18 mouse cellular contexts compared by ENCODE assay signal in the genomic region with DNA sequence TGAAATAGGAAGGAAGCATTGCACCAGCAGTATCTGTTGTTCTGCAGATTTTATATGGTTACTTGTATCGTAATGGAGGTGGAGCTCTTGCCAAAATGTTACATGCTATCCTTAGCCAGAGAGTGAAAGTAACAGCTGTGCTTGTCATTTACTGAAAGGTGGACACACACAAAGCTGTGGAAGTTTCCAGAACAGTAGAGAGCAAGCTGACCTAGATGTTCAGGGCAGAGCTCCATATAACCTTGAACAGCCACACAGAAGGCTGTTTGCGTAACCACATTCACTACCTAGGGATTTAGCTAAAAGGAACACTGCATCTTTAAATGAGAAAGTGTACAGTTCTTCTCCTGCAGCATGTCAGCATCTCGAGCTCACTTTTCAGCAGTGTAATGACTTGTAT. TPM values are rescaled to one million over a fixed set of nuclear protein-coding genes. Genes with fewer than 3 reads are reported as not detected.
DNase-seq lines count a peak whose midpoint lies in the region; ATAC-seq and TF ChIP-seq lines count a peak whose summit lies in the region.
"Had no signal": no experiment of that assay in that cellular context is flagged by ENCODE, and none has a peak within 500 bp of the region (broad histone marks: within the 10 kb centered on the region; RNA-seq: fewer than 3 reads in every experiment).

No protein-coding gene starts in this region.

- peak; percentile 40 for ATAC-seq in cerebellum, adult (ENCODE audit: insufficient number of reproducible peaks, low FRiP score, low TSS enrichment)
- peak; percentile 32; the same call in 1 of the 2 replicates for ATAC-seq in limb, embryonic 14.5 days (ENCODE audit: low FRiP score, low read depth)
- ATAC-seq: activated CD4-positive, CD25-positive, alpha-beta regulatory T cell, adult 4 months; forebrain, embryonic 13.5 days; liver, postnatal 0 days had no signal

- no peak overlapping the region for H3K27ac ChIP-seq in limb, embryonic 14.5 days (replicated peaks; ENCODE audit: low read depth, low read length)
- no peak overlapping the region for H3K27ac ChIP-seq in limb, embryonic 10.5 days
- H3K27ac ChIP-seq: forebrain, embryonic 13.5 days; limb, embryonic 12.5 days; midbrain, embryonic 10.5 days had no signal

- WGBS in limb, embryonic 14.5 days: 76% methylated on average over 3 of the region's 3 CpGs
- 93% methylated on average over 3 of the region's 3 CpGs for WGBS in limb, embryonic 10.5 days

- no peaks in the 10 kb centered on the region for H3K9me3 ChIP-seq in limb, embryonic 14.5 days (ENCODE audit: control insufficient read depth, low read length)
- H3K9me3 ChIP-seq in limb, embryonic 10.5 days (replicated peaks): no peaks in the 10 kb centered on the region
- H3K9me3 ChIP-seq: forebrain, embryonic 13.5 days; limb, embryonic 12.5 days; midbrain, embryonic 10.5 days had no signal

- no peak overlapping the region for H3K9ac ChIP-seq in limb, embryonic 14.5 days (ENCODE audit: low read depth, low read length, severe bottlenecking)
- H3K9ac ChIP-seq: limb, embryonic 12.5 days; liver, postnatal 0 days had no signal

- H3K4me2 ChIP-seq in limb, embryonic 14.5 days (replicated peaks; ENCODE audit: low read depth, low read length, severe bottlenecking): no peak overlapping the region
- H3K4me2 ChIP-seq: forebrain, embryonic 13.5 days; limb, embryonic 12.5 days had no signal

- H3K27me3 ChIP-seq in limb, embryonic 14.5 days (ENCODE audit: control insufficient read depth, insufficient read depth, low read length): no peaks in the 10 kb centered on the region
- H3K27me3 ChIP-seq in limb, embryonic 10.5 days (ENCODE audit: low read depth, poor library complexity, severe bottlenecking): no peaks in the 10 kb centered on the region
- H3K27me3 ChIP-seq: forebrain, embryonic 13.5 days; limb, embryonic 12.5 days had no signal

- H3K4me3 ChIP-seq in limb, embryonic 14.5 days (replicated peaks; ENCODE audit: low read length): no peak overlapping the region
- H3K4me3 ChIP-seq in limb, embryonic 10.5 days: no peak overlapping the region
- H3K4me3 ChIP-seq: forebrain, embryonic 13.5 days; limb, embryonic 12.5 days; midbrain, embryonic 10.5 days had no signal

- TF ChIP-seq POLR2A in limb, embryonic 14.5 days (IDR thresholded peaks at IDR 0.05; ENCODE audit: borderline replicate concordance, extremely low read depth, insufficient read depth, insufficient read length): no peak

- H3K4me1 ChIP-seq in limb, embryonic 14.5 days (ENCODE audit: control insufficient read depth, insufficient read depth, low read length): no peaks in the 10 kb centered on the region
- H3K4me1 ChIP-seq in limb, embryonic 10.5 days: no peaks in the 10 kb centered on the region
- H3K4me1 ChIP-seq: forebrain, embryonic 13.5 days; limb, embryonic 12.5 days had no signal

- no peak for DNase-seq in cerebellum, adult 11 months
- peak; percentile 38 for DNase-seq in gastrocnemius, postnatal 25 days
- DNase-seq in gastrocnemius, postnatal 14 days: no peak
- no peak for DNase-seq in limb, embryonic 14.5 days (ENCODE audit: low spot score)
- no peak for DNase-seq in limb, embryonic 10.5 days (ENCODE audit: low spot score)
- peak; percentile 78 for DNase-seq in skeletal muscle tissue, adult 2 months (ENCODE audit: low read depth, low spot score)
- DNase-seq in T-cell, adult 2 months (ENCODE audit: low spot score): no peak
- DNase-seq: embryo, embryonic 11 days; heart, postnatal 10 days; kidney, adult 2 months; kidney, postnatal 4 days; liver, postnatal 0 days; thymus, postnatal 14 days had no signal

- intact Hi-C loops in gastrocnemius, postnatal 14 days (cut with DNase I; ENCODE audit: low total_unique reads): no loop called here

- H3K36me3 ChIP-seq in limb, embryonic 14.5 days (ENCODE audit: control insufficient read depth, insufficient read depth, low read length): peaks cover 86% of the 10 kb centered on the region
- H3K36me3 ChIP-seq in limb, embryonic 10.5 days: peaks cover 95% of the 10 kb centered on the region

RNA-seq across cellular contexts. Expression of a gene that starts 25.2 kb away (rescaled TPM):
- under 1 TPM; 0.77 to 0.99 TPM for total RNA-seq in gastrocnemius, postnatal 25 days (2021)
- under 1 TPM; 0.88 to 0.89 TPM for total RNA-seq in gastrocnemius, postnatal 14 days (2021)
- polyA plus RNA-seq in limb, embryonic 14.5 days (2012; rRNA removed): 20.3 and 20.7 TPM in 2 replicates
- polyA plus RNA-seq in limb, embryonic 14.5 days (2014; fragmentation: Nextera tagmentation; extraction: Ambion mirVana): 36.9 and 42.9 TPM in 2 replicates
- 90.3 and 107 TPM in 2 replicates for polyA plus RNA-seq in limb, embryonic 10.5 days (2016; fragmentation: Nextera tagmentation; extraction: Ambion mirVana)

Comparison
In these comparisons a context has a peak if more than half of its experiments do, and no peak if none do; other contexts are left out.
1. DNase-seq: peak in gastrocnemius, postnatal 25 days (single experiment) and skeletal muscle tissue, adult 2 months (single experiment); none in cerebellum, adult 11 months (single experiment), gastrocnemius, postnatal 14 days (single experiment), limb, embryonic 14.5 days (single experiment), limb, embryonic 10.5 days (single experiment) and T-cell, adult 2 months (single experiment).